8 mouse cellular contexts compared by ENCODE assay signal in genomic region chr2:38368746-38369330, GRCm38 (mm10). TPM values are rescaled to one million over a fixed set of nuclear protein-coding genes. Genes with fewer than 3 reads are reported as not detected.
A peak's percentile ranks its signal among the peaks of the same experiment; 100 is the strongest.
DNase-seq lines count a peak whose midpoint lies in the region; ATAC-seq and TF ChIP-seq lines count a peak whose summit lies in the region.

No protein-coding gene starts in this region.

- TF ChIP-seq POLR2A in testis, adult 2 months (IDR thresholded peaks at IDR 0.05; ENCODE audit: control insufficient read depth, low read depth, low read length) = peak; percentile 84; the same call in 1 of the 2 replicates

- H3K4me2 ChIP-seq in heart, embryonic 16.5 days (ENCODE audit: low read depth, low read length) = peak overlapping the region; percentile 64

- 6% methylated on average over 31 of the region's 31 CpGs for WGBS in heart, embryonic 16.5 days

- peak; percentile 78 for ATAC-seq in heart, embryonic 16.5 days (replicated peaks; ENCODE audit: extremely low read depth, insufficient read depth, low FRiP score)

- no peak for TF ChIP-seq CTCF in testis, adult 2 months (IDR thresholded peaks at IDR 0.05; ENCODE audit: control insufficient read depth, insufficient read depth, insufficient replicate concordance, low read depth, low read length)

- DNase-seq in kidney, adult 11 months = peak; percentile 35
- no peak for DNase-seq in kidney, adult 9 months
- DNase-seq in c-Kit-positive CD71-positive TER-119-negative erythroid progenitor cells, embryonic 14.5 days (ENCODE audit: low read depth) = peak; percentile 51
- DNase-seq in kidney, postnatal 25 days = peak; percentile 58 to 74
- DNase-seq in lung, postnatal 4 days = peak; percentile 56 to 71
- no peak for DNase-seq in layer of hippocampus, postnatal 14 days (ENCODE audit: low spot score in 2 of 2)

- H3K9me3 ChIP-seq in heart, embryonic 16.5 days (replicated peaks; ENCODE audit: control insufficient read depth, low read length) = no peaks in the 10 kb centered on the region

- 0 out of 2 replicates have a peak, but pooled peaks cover 3% of the 10 kb centered on the region for H3K4me1 ChIP-seq in heart, embryonic 16.5 days (ENCODE audit: control insufficient read depth, insufficient read depth, low read length)
- peaks cover 6% of the 10 kb centered on the region for H3K4me1 ChIP-seq in testis, adult 2 months (ENCODE audit: control insufficient read depth, insufficient read depth, low read length)

- no peak overlapping the region for H3K27ac ChIP-seq in heart, embryonic 16.5 days (ENCODE audit: low read length)
- peak overlapping the region; percentile 69 for H3K27ac ChIP-seq in testis, adult 2 months (ENCODE audit: control insufficient read depth, insufficient read depth, low read depth, low read length)

- no peak overlapping the region for H3K9ac ChIP-seq in heart, embryonic 16.5 days (ENCODE audit: low read length)

- no peaks in the 10 kb centered on the region for H3K36me3 ChIP-seq in heart, embryonic 16.5 days (ENCODE audit: control insufficient read depth, insufficient read depth)
- no peaks in the 10 kb centered on the region for H3K36me3 ChIP-seq in testis, adult 2 months (ENCODE audit: control insufficient read depth, insufficient read depth, low read length)

- peaks cover 54% of the 10 kb centered on the region for H3K27me3 ChIP-seq in heart, embryonic 16.5 days (ENCODE audit: control insufficient read depth, insufficient read depth, low read length)
- H3K27me3 ChIP-seq in testis, adult 2 months (ENCODE audit: control insufficient read depth, insufficient read depth, low read length) = no peaks in the 10 kb centered on the region

- H3K4me3 ChIP-seq in heart, embryonic 16.5 days (ENCODE audit: low read length) = peak overlapping the region; percentile 43
- peak overlapping the region; percentile 96 for H3K4me3 ChIP-seq in testis, adult 2 months (ENCODE audit: control insufficient read depth, low read depth, low read length)

RNA-seq across cellular contexts. Expression of gene Lhx2, which starts 29.8 kb away (rescaled TPM):
- not detected in 2 replicates for polyA plus RNA-seq in heart, embryonic 16.5 days (2015; fragmentation: Nextera tagmentation; extraction: Ambion mirVana)
- 1.0 and 1.3 TPM in 2 replicates for polyA plus RNA-seq in testis, adult 2 months (2012; rRNA removed)
- 100 to 1,000 TPM in 1 of 2 experiments, 10 to 100 TPM in 1; 96.7 to 100 TPM for total RNA-seq in layer of hippocampus, postnatal 14 days (2021)

Comparison
In these comparisons a context has a peak if more than half of its experiments do, and no peak if none do; other contexts are left out.
1. DNase-seq: peak in kidney, adult 11 months (single experiment), c-Kit-positive CD71-positive TER-119-negative erythroid progenitor cells, embryonic 14.5 days (single experiment), kidney, postnatal 25 days (2 of 2) and lung, postnatal 4 days (2 of 2); none in kidney, adult 9 months (single experiment) and layer of hippocampus, postnatal 14 days (0 of 2).